Mouse (Mus musculus): ENCODE measurements around the gene Igf2bp2.

The Igf2bp2 gene

GRCm38 (mm10) chr16:22124325-22124918, 38.7 kb downstream of the Igf2bp2 start:
- TF ChIP-seq POU5F1 (IDR thresholded peaks at IDR 0.05; ENCODE audit: borderline replicate concordance, low read length) (no peak), CTCF (conservative IDR thresholded peaks at IDR 0.05; ENCODE audit: low read length) (no peak), NANOG (IDR thresholded peaks at IDR 0.05; ENCODE audit: borderline replicate concordance, low read length) (no peak)
- Histone ChIP-seq H3K9me3 (ENCODE audit: low read length) (no peaks in the 10 kb centered on the region), H3K4me3 (replicated peaks; ENCODE audit: low read length) (no peak overlapping the region), H3K4me1 (replicated peaks; ENCODE audit: low read depth, low read length) (peaks cover 58% of the 10 kb centered on the region), H3K36me3 (ENCODE audit: insufficient read depth, low read length) (peaks cover 21% of the 10 kb centered on the region), H3K27me3 (ENCODE audit: insufficient read depth, low read length) (no peaks in the 10 kb centered on the region)

GRCm38 (mm10) chr16:22123658-22124057, 39.4 kb downstream of the Igf2bp2 start:
- TF ChIP-seq POU5F1 (IDR thresholded peaks at IDR 0.05; ENCODE audit: borderline replicate concordance, low read length) (no peak), NANOG (IDR thresholded peaks at IDR 0.05; ENCODE audit: borderline replicate concordance, low read length) (no peak), CTCF (conservative IDR thresholded peaks at IDR 0.05; ENCODE audit: low read length) (peak; percentile 92)
- Histone ChIP-seq H3K36me3 (ENCODE audit: insufficient read depth, low read length) (peaks cover 27% of the 10 kb centered on the region), H3K4me1 (replicated peaks; ENCODE audit: low read depth, low read length) (peaks cover 60% of the 10 kb centered on the region), H3K27me3 (ENCODE audit: insufficient read depth, low read length) (no peaks in the 10 kb centered on the region), H3K4me3 (replicated peaks; ENCODE audit: low read length) (no peak overlapping the region), H3K9me3 (ENCODE audit: low read length) (no peaks in the 10 kb centered on the region)

- H3K27me3 ChIP-seq (ENCODE audit: insufficient read depth, low read length), result no peaks in the 10 kb centered on the region
- peaks cover 30% of the 10 kb centered on the region for H3K36me3 ChIP-seq (ENCODE audit: insufficient read depth, low read length)
- H3K4me1 ChIP-seq (replicated peaks; ENCODE audit: low read depth, low read length), result peaks cover 69% of the 10 kb centered on the region
- no peaks in the 10 kb centered on the region for H3K9me3 ChIP-seq (ENCODE audit: low read length)
- no peak overlapping the region for H3K4me3 ChIP-seq (replicated peaks; ENCODE audit: low read length)
- no peak for TF ChIP-seq POU5F1 (IDR thresholded peaks at IDR 0.05; ENCODE audit: borderline replicate concordance, low read length)
- no peak for TF ChIP-seq CTCF (conservative IDR thresholded peaks at IDR 0.05; ENCODE audit: low read length)
- TF ChIP-seq NANOG (IDR thresholded peaks at IDR 0.05; ENCODE audit: borderline replicate concordance, low read length), result no peak
Observed at GRCm38 (mm10) chr16:22121109-22121508, 42.0 kb downstream of the Igf2bp2 start.

GRCm38 (mm10) chr16:22119524-22119923, 43.6 kb downstream of the Igf2bp2 start:
- Histone ChIP-seq H3K36me3 (ENCODE audit: insufficient read depth, low read length) (peaks cover 30% of the 10 kb centered on the region), H3K9me3 (ENCODE audit: low read length) (no peaks in the 10 kb centered on the region), H3K4me1 (replicated peaks; ENCODE audit: low read depth, low read length) (peaks cover 79% of the 10 kb centered on the region), H3K27me3 (ENCODE audit: insufficient read depth, low read length) (no peaks in the 10 kb centered on the region), H3K4me3 (replicated peaks; ENCODE audit: low read length) (no peak overlapping the region)
- TF ChIP-seq NANOG (IDR thresholded peaks at IDR 0.05; ENCODE audit: borderline replicate concordance, low read length), result no peak
- no peak for TF ChIP-seq POU5F1 (IDR thresholded peaks at IDR 0.05; ENCODE audit: borderline replicate concordance, low read length)
- no peak for TF ChIP-seq CTCF (conservative IDR thresholded peaks at IDR 0.05; ENCODE audit: low read length)

- peaks cover 27% of the 10 kb centered on the region for H3K36me3 ChIP-seq (ENCODE audit: insufficient read depth, low read length)
Observed at GRCm38 (mm10) chr16:22118716-22119501, 44.2 kb downstream of the Igf2bp2 start.

GRCm38 (mm10) chr16:22118151-22118550, 44.9 kb downstream of the Igf2bp2 start:
- H3K27me3 ChIP-seq (ENCODE audit: insufficient read depth, low read length), result no peaks in the 10 kb centered on the region

More at GRCm38 (mm10) chr16:22118716-22119501, 44.2 kb downstream of the Igf2bp2 start:
- H3K4me1 ChIP-seq (replicated peaks; ENCODE audit: low read depth, low read length), result peaks cover 77% of the 10 kb centered on the region
- no peak for TF ChIP-seq CTCF (conservative IDR thresholded peaks at IDR 0.05; ENCODE audit: low read length)
- TF ChIP-seq NANOG (IDR thresholded peaks at IDR 0.05; ENCODE audit: borderline replicate concordance, low read length), result no peak
- no peak for TF ChIP-seq POU5F1 (IDR thresholded peaks at IDR 0.05; ENCODE audit: borderline replicate concordance, low read length)
- no peaks in the 10 kb centered on the region for H3K27me3 ChIP-seq (ENCODE audit: insufficient read depth, low read length)
- H3K4me3 ChIP-seq (replicated peaks; ENCODE audit: low read length), result no peak overlapping the region
- H3K9me3 ChIP-seq (ENCODE audit: low read length), result no peaks in the 10 kb centered on the region

GRCm38 (mm10) chr16:22116748-22117147, 46.4 kb downstream of the Igf2bp2 start:
- TF ChIP-seq POU5F1 (IDR thresholded peaks at IDR 0.05; ENCODE audit: borderline replicate concordance, low read length) (no peak), CTCF (conservative IDR thresholded peaks at IDR 0.05; ENCODE audit: low read length) (no peak), NANOG (IDR thresholded peaks at IDR 0.05; ENCODE audit: borderline replicate concordance, low read length) (no peak)
- Histone ChIP-seq H3K4me1 (replicated peaks; ENCODE audit: low read depth, low read length) (peaks cover 84% of the 10 kb centered on the region), H3K9me3 (ENCODE audit: low read length) (no peaks in the 10 kb centered on the region), H3K36me3 (ENCODE audit: insufficient read depth, low read length) (peaks cover 27% of the 10 kb centered on the region), H3K27me3 (ENCODE audit: insufficient read depth, low read length) (no peaks in the 10 kb centered on the region), H3K4me3 (replicated peaks; ENCODE audit: low read length) (0 out of 2 replicates have a peak overlapping the region, but pooled peaks have one; percentile 37)

More at GRCm38 (mm10) chr16:22118151-22118550, 44.9 kb downstream of the Igf2bp2 start:
- H3K9me3 ChIP-seq (ENCODE audit: low read length), result no peaks in the 10 kb centered on the region
- H3K36me3 ChIP-seq (ENCODE audit: insufficient read depth, low read length), result peaks cover 27% of the 10 kb centered on the region
- H3K4me3 ChIP-seq (replicated peaks; ENCODE audit: low read length), result no peak overlapping the region
- TF ChIP-seq POU5F1 (IDR thresholded peaks at IDR 0.05; ENCODE audit: borderline replicate concordance, low read length) (no peak), CTCF (conservative IDR thresholded peaks at IDR 0.05; ENCODE audit: low read length) (no peak), NANOG (IDR thresholded peaks at IDR 0.05; ENCODE audit: borderline replicate concordance, low read length) (no peak)
- peaks cover 77% of the 10 kb centered on the region for H3K4me1 ChIP-seq (replicated peaks; ENCODE audit: low read depth, low read length)

- Histone ChIP-seq H3K4me3 (replicated peaks; ENCODE audit: low read length) (0 out of 2 replicates have a peak overlapping the region, but pooled peaks have one; percentile 37), H3K27me3 (ENCODE audit: insufficient read depth, low read length) (no peaks in the 10 kb centered on the region), H3K9me3 (ENCODE audit: low read length) (no peaks in the 10 kb centered on the region), H3K4me1 (replicated peaks; ENCODE audit: low read depth, low read length) (peaks cover 88% of the 10 kb centered on the region), H3K36me3 (ENCODE audit: insufficient read depth, low read length) (peaks cover 27% of the 10 kb centered on the region)
- TF ChIP-seq NANOG (IDR thresholded peaks at IDR 0.05; ENCODE audit: borderline replicate concordance, low read length) (peak; percentile 63), CTCF (conservative IDR thresholded peaks at IDR 0.05; ENCODE audit: low read length) (no peak)
Observed at GRCm38 (mm10) chr16:22116058-22116457, 47.0 kb downstream of the Igf2bp2 start.
